Mouse (Mus musculus): ENCODE data around the gene Atp8a2.
"Not testable (repeated sequence)": the region's sequence is repeated elsewhere in the genome, so short reads cannot be mapped to it uniquely, and the experiment has no call there.

Gene Atp8a2

GRCm38 (mm10) chr14:59843264-59843942 is 353.6 kb downstream of the Atp8a2 start:
- DNase-seq (ENCODE audit: low spot score): no peak

- DNase-seq (ENCODE audit: low spot score): no peak
Observed at GRCm38 (mm10) chr14:59839951-59840720, 356.8 kb downstream of the Atp8a2 start.

GRCm38 (mm10) chr14:59838446-59839259 is 358.3 kb downstream of the Atp8a2 start:
- not testable (repeated sequence) for DNase-seq (ENCODE audit: low spot score)

- not testable (repeated sequence) for DNase-seq (ENCODE audit: low spot score)
Observed at GRCm38 (mm10) chr14:59837691-59838241, 359.2 kb downstream of the Atp8a2 start.

DNA sequence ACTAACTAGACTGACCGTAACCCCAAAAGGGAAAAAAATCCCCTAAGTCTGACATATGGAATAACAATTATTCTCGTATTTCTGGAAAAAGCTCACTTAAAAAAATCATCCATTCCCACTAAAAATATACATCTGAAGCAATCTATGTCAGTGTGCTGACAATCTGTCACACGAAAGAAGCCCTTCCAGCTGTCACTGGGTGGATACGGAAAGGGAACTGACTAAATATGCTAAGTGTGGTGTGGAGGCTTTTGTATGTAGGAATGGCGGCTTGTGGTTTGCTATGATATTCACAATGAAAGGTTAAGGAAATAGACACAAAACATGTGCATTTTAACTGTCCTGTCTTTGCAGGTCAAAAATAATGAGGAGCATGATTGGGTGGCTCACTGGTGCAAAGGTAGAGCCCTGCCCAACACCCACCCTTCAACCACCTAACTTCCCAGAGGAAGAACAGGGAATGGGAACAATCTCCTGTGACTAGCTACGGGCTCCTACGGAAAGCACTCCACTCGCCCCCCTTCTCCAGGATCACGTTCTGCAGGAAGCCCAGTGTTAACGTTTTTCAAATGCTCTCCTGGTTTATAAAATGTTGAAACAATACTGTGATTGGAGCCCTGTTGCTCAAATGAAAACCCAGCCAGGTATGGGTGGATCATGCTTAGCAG is 360.0 kb downstream of the Atp8a2 start:
- DNase-seq (ENCODE audit: low spot score): no peak

GRCm38 (mm10) chr14:59829580-59829979 is 367.4 kb downstream of the Atp8a2 start:
- DNase-seq (ENCODE audit: low spot score): no peak

GRCm38 (mm10) chr14:59827409-59827808 is 369.6 kb downstream of the Atp8a2 start:
- no peak for DNase-seq (ENCODE audit: low spot score)

DNA sequence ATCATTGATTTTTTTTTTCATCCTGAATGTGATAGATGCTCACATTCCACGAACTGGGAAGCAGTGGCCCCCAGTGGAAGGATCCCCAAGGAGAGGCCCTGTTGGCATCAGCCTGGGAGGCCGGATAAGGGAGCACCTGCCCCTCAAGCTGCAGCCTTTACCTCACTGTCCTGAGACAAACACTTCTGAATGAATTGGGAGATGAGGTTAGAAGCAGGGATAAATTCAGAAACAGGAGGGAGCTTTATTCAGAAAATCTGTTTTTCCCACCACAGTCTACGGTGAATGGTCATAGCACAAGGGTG is 376.9 kb downstream of the Atp8a2 start:
- no peak for DNase-seq (ENCODE audit: low spot score)

- no peak for DNase-seq (ENCODE audit: low spot score)
Observed at GRCm38 (mm10) chr14:59819215-59820114, 377.5 kb downstream of the Atp8a2 start.

DNA sequence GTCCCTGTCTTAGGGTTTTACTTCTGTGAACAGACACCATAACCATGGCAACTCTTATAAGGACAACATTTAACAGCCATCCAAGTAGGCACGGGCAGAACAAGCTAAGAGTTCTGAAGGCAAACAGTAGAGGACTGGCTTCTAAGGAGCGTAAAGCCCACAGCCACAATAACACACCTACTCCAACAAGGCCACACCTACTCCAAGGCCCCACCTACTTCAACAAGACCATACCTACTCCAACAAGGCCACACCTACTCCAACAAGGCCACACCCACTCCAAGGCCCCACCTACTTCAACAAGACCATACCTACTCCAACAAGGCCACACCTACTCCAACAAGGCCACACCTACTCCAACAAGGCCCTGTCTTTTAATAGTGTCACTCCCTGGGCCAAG is 386.7 kb downstream of the Atp8a2 start:
- not testable (repeated sequence) for DNase-seq (ENCODE audit: low spot score)

- no peak for DNase-seq (ENCODE audit: low spot score)
Observed at GRCm38 (mm10) chr14:59809790-59810189, 387.2 kb downstream of the Atp8a2 start.

DNA sequence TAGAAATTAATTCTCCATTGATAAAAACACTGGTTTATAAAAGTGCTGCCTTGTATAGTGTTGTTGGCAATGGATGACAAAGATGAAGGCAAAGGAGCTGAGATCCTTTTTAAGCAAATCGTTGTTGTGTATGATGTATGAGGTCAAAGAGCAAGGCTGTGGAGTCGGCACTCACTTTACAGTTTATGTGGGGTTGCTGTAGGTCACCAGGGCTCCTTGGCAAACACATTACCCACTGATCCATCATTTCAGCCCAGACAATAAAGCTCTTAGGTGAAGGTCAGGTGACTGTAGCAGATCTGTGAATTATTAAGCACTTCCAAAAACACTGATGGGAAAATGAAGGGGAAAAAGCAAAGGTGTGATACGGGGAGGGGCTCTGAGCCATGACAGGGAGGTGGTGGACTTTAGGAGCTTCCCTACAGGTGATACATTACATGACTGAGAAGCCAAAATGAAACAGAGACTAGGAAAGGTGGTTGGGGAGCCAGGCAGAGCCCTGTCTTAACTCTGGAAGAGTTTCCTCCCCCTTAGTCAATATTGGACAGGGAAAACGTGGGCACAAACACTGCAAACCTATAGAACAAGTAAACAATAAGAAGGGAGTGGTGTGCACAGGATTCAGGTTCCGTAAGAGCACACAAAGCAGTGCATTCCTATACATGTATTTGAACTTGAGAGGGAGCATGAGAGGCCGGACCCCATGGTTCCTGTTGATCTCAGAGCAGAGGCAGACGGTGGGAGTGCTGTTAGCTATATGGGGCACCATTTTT is 389.3 kb downstream of the Atp8a2 start:
- no peak for DNase-seq (ENCODE audit: low spot score)

DNA sequence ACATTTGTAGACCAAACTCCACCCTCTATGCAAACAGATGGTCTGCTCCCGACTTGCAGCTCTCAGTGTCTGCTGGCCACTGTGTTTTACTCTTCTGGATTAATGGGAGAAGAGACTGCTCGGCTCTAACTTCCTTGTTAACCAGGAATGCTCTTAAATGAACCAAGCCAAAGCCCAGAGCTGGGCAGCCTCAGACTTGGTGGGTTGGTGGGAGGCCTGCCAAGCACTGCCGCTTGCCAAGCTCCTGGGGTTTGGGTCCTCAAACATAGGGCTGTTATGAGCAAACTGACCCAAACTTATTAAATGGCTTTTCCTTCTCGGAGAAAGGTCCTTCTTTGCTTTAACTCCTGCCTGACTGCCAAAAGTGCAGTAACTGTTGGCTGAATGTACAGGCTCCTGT is 390.1 kb downstream of the Atp8a2 start:
- no peak for DNase-seq (ENCODE audit: low spot score)

- no peak for DNase-seq (ENCODE audit: low spot score)
Observed at GRCm38 (mm10) chr14:59806159-59806558, 390.8 kb downstream of the Atp8a2 start.

- DNase-seq (ENCODE audit: low spot score): no peak
Observed at GRCm38 (mm10) chr14:59805683-59806082, 391.3 kb downstream of the Atp8a2 start.

DNA sequence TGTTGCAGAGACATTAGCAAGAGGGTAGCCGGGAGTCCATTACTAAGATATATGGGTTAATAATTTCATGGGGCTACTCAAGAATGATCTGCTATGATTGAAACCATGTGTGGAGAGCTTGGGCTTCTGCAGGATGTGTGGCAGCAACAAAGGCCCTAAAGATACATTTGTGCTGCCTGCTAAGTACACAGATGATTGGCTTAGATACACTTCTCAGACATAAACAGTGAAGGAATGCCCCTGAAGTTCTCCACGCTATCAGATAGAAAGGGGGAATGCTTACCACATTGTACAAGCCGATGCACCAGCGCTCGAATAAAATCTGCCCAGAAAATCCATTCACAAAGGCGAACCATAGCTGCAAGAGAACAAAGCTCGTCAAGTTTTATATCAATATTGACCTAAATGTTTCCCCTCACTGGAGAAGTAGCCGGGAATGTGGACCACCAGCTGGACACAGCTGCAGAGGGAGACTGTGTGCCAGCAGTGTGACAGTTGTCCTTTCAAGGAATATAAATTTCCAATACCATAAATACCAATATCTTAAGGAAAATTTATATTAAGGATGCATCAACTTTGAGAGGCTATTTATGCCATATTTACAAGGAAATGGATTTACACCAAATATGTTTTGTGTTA is 394.9 kb downstream of the Atp8a2 start:
- DNase-seq (ENCODE audit: low spot score): no peak

GRCm38 (mm10) chr14:59799511-59799910 is 397.5 kb downstream of the Atp8a2 start:
- DNase-seq (ENCODE audit: low spot score): no peak

GRCm38 (mm10) chr14:59793841-59794240 is 403.1 kb downstream of the Atp8a2 start:
- no peak for DNase-seq (ENCODE audit: low spot score)
